Mouse (Mus musculus): ENCODE results near the gene Hbb-bh2. TPM values are rescaled to one million over a fixed set of nuclear protein-coding genes. Genes with fewer than 3 reads are reported as not detected.

Hbb-bh2 gene
- polyA plus RNA-seq, 1 experiment from 2014 or later, result 0.31 TPM

Other genes starting within 250 kb of the Hbb-bh2 start
- gene Olfr619, start 239.9 kb downstream of the Hbb-bh2 start, polyA plus RNA-seq (2014; fragmentation: Nextera tagmentation; extraction: Ambion mirVana), result not detected in 2 replicates
- not detected in 2 replicates for gene Olfr620, start 228.0 kb downstream of the Hbb-bh2 start, polyA plus RNA-seq (2014; fragmentation: Nextera tagmentation; extraction: Ambion mirVana)
- gene Olfr622, start 197.8 kb downstream of the Hbb-bh2 start, polyA plus RNA-seq (2014; fragmentation: Nextera tagmentation; extraction: Ambion mirVana), result not detected in 2 replicates
- gene Olfr623, start 176.8 kb downstream of the Hbb-bh2 start, polyA plus RNA-seq (2014; fragmentation: Nextera tagmentation; extraction: Ambion mirVana), result not detected in 2 replicates
- gene Olfr624, start 169.3 kb downstream of the Hbb-bh2 start, polyA plus RNA-seq (2014; fragmentation: Nextera tagmentation; extraction: Ambion mirVana), result 0.03 TPM in 1 of 2 replicates, not detected in the other
- gene Olfr625-ps1, start 157.8 kb downstream of the Hbb-bh2 start, polyA plus RNA-seq (2014; fragmentation: Nextera tagmentation; extraction: Ambion mirVana), result not detected in 2 replicates
- gene Olfr243, start 125.8 kb downstream of the Hbb-bh2 start, polyA plus RNA-seq (2014; fragmentation: Nextera tagmentation; extraction: Ambion mirVana), result not detected in 2 replicates
- not detected in 2 replicates for gene Olfr628, start 110.1 kb downstream of the Hbb-bh2 start, polyA plus RNA-seq (2014; fragmentation: Nextera tagmentation; extraction: Ambion mirVana)
- not detected in 2 replicates for gene Olfr629, start 95.6 kb downstream of the Hbb-bh2 start, polyA plus RNA-seq (2014; fragmentation: Nextera tagmentation; extraction: Ambion mirVana)
- gene Olfr630, start 83.2 kb downstream of the Hbb-bh2 start, polyA plus RNA-seq (2014; fragmentation: Nextera tagmentation; extraction: Ambion mirVana), result 0.07 TPM in 1 of 2 replicates, not detected in the other
- not detected in 2 replicates for gene Olfr69, start 68.9 kb downstream of the Hbb-bh2 start, polyA plus RNA-seq (2014; fragmentation: Nextera tagmentation; extraction: Ambion mirVana)
- not detected in 2 replicates for gene Olfr68, start 60.8 kb downstream of the Hbb-bh2 start, polyA plus RNA-seq (2014; fragmentation: Nextera tagmentation; extraction: Ambion mirVana)
- gene Olfr67, start 48.7 kb downstream of the Hbb-bh2 start, polyA plus RNA-seq (2014; fragmentation: Nextera tagmentation; extraction: Ambion mirVana), result 0.08 TPM in 1 of 2 replicates, not detected in the other
- 2,483 and 3,067 TPM in 2 replicates for gene Hbb-bt, start 26.5 kb downstream of the Hbb-bh2 start, polyA plus RNA-seq (2014; fragmentation: Nextera tagmentation; extraction: Ambion mirVana)
- gene Hbb-bs, start 12.4 kb downstream of the Hbb-bh2 start, polyA plus RNA-seq (2014; fragmentation: Nextera tagmentation; extraction: Ambion mirVana), result 849 and 1,123 TPM in 2 replicates
- gene Hbb-bh1, start 2.6 kb upstream of the Hbb-bh2 start, polyA plus RNA-seq (2014; fragmentation: Nextera tagmentation; extraction: Ambion mirVana), result 7,786 and 8,740 TPM in 2 replicates
- 35,401 and 41,924 TPM in 2 replicates for gene Hbb-y, start 12.7 kb upstream of the Hbb-bh2 start, polyA plus RNA-seq (2014; fragmentation: Nextera tagmentation; extraction: Ambion mirVana)
- gene Olfr66, start 45.7 kb upstream of the Hbb-bh2 start, polyA plus RNA-seq (2014; fragmentation: Nextera tagmentation; extraction: Ambion mirVana), result not detected in 2 replicates
- not detected in 2 replicates for gene Olfr64, start 54.0 kb upstream of the Hbb-bh2 start, polyA plus RNA-seq (2014; fragmentation: Nextera tagmentation; extraction: Ambion mirVana)
- not detected in 2 replicates for gene Olfr65, start 63.0 kb upstream of the Hbb-bh2 start, polyA plus RNA-seq (2014; fragmentation: Nextera tagmentation; extraction: Ambion mirVana)
- gene Olfr631, start 88.3 kb upstream of the Hbb-bh2 start, polyA plus RNA-seq (2014; fragmentation: Nextera tagmentation; extraction: Ambion mirVana), result not detected in 2 replicates
- 0.07 and 0.11 TPM in 2 replicates for gene Olfr632, start 93.8 kb upstream of the Hbb-bh2 start, polyA plus RNA-seq (2014; fragmentation: Nextera tagmentation; extraction: Ambion mirVana)
- gene Olfr633, start 103.9 kb upstream of the Hbb-bh2 start, polyA plus RNA-seq (2014; fragmentation: Nextera tagmentation; extraction: Ambion mirVana), result not detected in 2 replicates
- not detected in 2 replicates for gene Olfr635, start 130.6 kb upstream of the Hbb-bh2 start, polyA plus RNA-seq (2014; fragmentation: Nextera tagmentation; extraction: Ambion mirVana)
- gene Olfr638, start 158.2 kb upstream of the Hbb-bh2 start, polyA plus RNA-seq (2014; fragmentation: Nextera tagmentation; extraction: Ambion mirVana), result not detected in 2 replicates
- 0.03 TPM in 1 of 2 replicates, not detected in the other for gene Olfr639, start 176.8 kb upstream of the Hbb-bh2 start, polyA plus RNA-seq (2014; fragmentation: Nextera tagmentation; extraction: Ambion mirVana)
- gene Olfr640, start 185.1 kb upstream of the Hbb-bh2 start, polyA plus RNA-seq (2014; fragmentation: Nextera tagmentation; extraction: Ambion mirVana), result not detected in 2 replicates
- not detected in 2 replicates for gene Olfr641, start 194.9 kb upstream of the Hbb-bh2 start, polyA plus RNA-seq (2014; fragmentation: Nextera tagmentation; extraction: Ambion mirVana)
- gene Olfr642, start 212.1 kb upstream of the Hbb-bh2 start, polyA plus RNA-seq (2014; fragmentation: Nextera tagmentation; extraction: Ambion mirVana), result not detected in 2 replicates
- not detected in 2 replicates for gene 4930516K23Rik, start 220.9 kb upstream of the Hbb-bh2 start, polyA plus RNA-seq (2014; fragmentation: Nextera tagmentation; extraction: Ambion mirVana)
- not detected in 2 replicates for gene Olfr644, start 231.3 kb upstream of the Hbb-bh2 start, polyA plus RNA-seq (2014; fragmentation: Nextera tagmentation; extraction: Ambion mirVana)
- not detected in 2 replicates for gene Olfr645, start 244.9 kb upstream of the Hbb-bh2 start, polyA plus RNA-seq (2014; fragmentation: Nextera tagmentation; extraction: Ambion mirVana)

All from heart, embryonic 11.5 days (tissue).